Mouse (Mus musculus) yolk sac, embryonic 10.5 days (tissue): ENCODE data around the gene Phlda2.

ENCODE experiments used
- DNase-seq: peaks from one replicate; pipeline ENCODE4 v3.0.0-alpha.2; 2017; ENCODE audit warnings: low spot score

The Phlda2 gene

GRCm38 (mm10) chr7:143461920-143462319 lies 41.0 kb downstream of the Phlda2 start:
- no peak for DNase-seq

- DNase-seq: peak; percentile 65
These were observed 41.6 kb downstream of the Phlda2 start for GRCm38 (mm10) chr7:143461294-143461870.

- peak; percentile 93 for DNase-seq
These were observed 42.1 kb downstream of the Phlda2 start, which contains the start of gene Cdkn1c for GRCm38 (mm10) chr7:143460874-143461273. Gene Cdkn1c (minus strand): TSS chr7:143461050.

GRCm38 (mm10) chr7:143460217-143460834 lies 42.6 kb downstream of the Phlda2 start:
- no peak for DNase-seq

GRCm38 (mm10) chr7:143459332-143460211 lies 43.4 kb downstream of the Phlda2 start:
- DNase-seq: no peak

- DNase-seq: no peak
These were observed 44.0 kb downstream of the Phlda2 start for GRCm38 (mm10) chr7:143458963-143459331.
